Mouse (Mus musculus): ENCODE results near the gene Myrfl.
A peak's percentile ranks its signal among the peaks of the same experiment; 100 is the strongest.

The Myrfl gene

GRCm38 (mm10) chr10:116755881-116756581 is 140.7 kb downstream of the Myrfl start:
- no peak for DNase-seq

GRCm38 (mm10) chr10:116754940-116755339 is 141.8 kb downstream of the Myrfl start:
- no peak for DNase-seq

GRCm38 (mm10) chr10:116750895-116751294 is 145.8 kb downstream of the Myrfl start:
- peak; percentile 54 for DNase-seq

- DNase-seq = no peak
Measured at GRCm38 (mm10) chr10:116750062-116750461, 146.7 kb downstream of the Myrfl start.

GRCm38 (mm10) chr10:116748681-116749080 is 148.0 kb downstream of the Myrfl start:
- no peak for DNase-seq

- peak; percentile 76 for DNase-seq
Measured at GRCm38 (mm10) chr10:116746281-116747011, 150.3 kb downstream of the Myrfl start.

GRCm38 (mm10) chr10:116742696-116743095 is 154.0 kb downstream of the Myrfl start:
- no peak for DNase-seq

- no peak for DNase-seq
Measured at GRCm38 (mm10) chr10:116742189-116742588, 154.5 kb downstream of the Myrfl start.

- no peak for DNase-seq
Measured at GRCm38 (mm10) chr10:116741343-116741742, 155.4 kb downstream of the Myrfl start.

GRCm38 (mm10) chr10:116740073-116740472 is 156.6 kb downstream of the Myrfl start:
- no peak for DNase-seq

- DNase-seq = no peak
Measured at GRCm38 (mm10) chr10:116738533-116738932, 158.2 kb downstream of the Myrfl start.

GRCm38 (mm10) chr10:116735607-116736006 is 161.1 kb downstream of the Myrfl start:
- DNase-seq = peak; percentile 75

- DNase-seq = no peak
Measured at GRCm38 (mm10) chr10:116733651-116734050, 163.1 kb downstream of the Myrfl start.

- DNase-seq = no peak
Measured at GRCm38 (mm10) chr10:116730033-116730652, 166.6 kb downstream of the Myrfl start.

GRCm38 (mm10) chr10:116728860-116729259 is 167.9 kb downstream of the Myrfl start:
- DNase-seq = no peak

- DNase-seq = no peak
Measured at GRCm38 (mm10) chr10:116727702-116728298, 168.9 kb downstream of the Myrfl start.

Measured in kidney, postnatal 14 days (tissue).